Mouse (Mus musculus) right cerebral cortex, adult 18-20 months (tissue): Measurements from ENCODE around the gene Psmb9.
"Not testable (repeated sequence)": the region's sequence is repeated elsewhere in the genome, so short reads cannot be mapped to it uniquely, and the experiment has no call there.

ENCODE experiments used
- DNase-seq: peaks from one replicate; pipeline ENCODE4 v3.0.0; 2022; ENCODE audit warnings: mixed read lengths

The Psmb9 gene

DNA sequence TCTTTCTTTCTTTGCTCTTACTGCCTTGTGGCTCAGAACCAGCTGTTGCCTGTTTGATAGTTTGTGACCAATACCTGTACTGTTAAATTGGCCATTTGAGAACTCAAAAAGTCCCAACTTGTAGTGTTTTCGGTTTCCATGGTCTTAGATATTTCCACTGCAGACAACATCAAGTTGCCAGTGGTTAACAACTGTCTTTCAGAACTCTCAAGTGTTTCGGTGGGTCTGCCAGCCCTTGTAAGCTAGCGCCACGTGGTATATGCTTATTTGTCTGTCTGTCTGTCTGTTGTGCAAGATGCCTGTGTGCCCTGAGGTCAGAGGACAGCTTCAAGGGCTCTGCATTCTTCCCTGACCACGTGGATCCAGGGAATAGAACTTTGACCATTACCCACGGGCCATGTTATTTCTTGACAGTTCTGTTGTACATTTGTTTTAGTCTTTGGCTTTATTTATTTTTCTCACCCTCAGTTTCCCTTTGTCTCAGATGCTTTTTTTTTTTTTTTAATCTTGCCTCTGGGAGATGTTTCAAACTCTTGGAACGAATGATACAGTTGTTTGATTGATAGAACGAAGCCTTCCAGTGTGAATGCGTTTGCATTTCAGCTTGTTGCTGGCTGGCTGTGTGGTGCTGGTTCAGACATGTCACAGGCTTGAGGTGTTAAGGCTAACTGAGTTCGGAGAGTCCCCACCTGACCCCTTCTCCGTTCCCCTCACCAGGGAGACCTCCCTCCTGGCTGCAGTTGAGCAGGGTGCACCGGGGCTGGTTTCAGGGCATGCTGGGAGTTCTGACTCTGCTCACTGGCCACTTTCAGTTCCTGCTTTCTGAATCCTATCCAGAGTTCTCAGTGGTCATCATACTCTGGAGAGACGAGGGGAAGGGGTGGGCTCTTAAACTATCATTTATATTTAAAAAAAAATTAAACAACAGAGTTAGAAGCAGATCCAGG is 7.4 kb downstream of the Psmb9 start:
- DNase-seq, result no peak

DNA sequence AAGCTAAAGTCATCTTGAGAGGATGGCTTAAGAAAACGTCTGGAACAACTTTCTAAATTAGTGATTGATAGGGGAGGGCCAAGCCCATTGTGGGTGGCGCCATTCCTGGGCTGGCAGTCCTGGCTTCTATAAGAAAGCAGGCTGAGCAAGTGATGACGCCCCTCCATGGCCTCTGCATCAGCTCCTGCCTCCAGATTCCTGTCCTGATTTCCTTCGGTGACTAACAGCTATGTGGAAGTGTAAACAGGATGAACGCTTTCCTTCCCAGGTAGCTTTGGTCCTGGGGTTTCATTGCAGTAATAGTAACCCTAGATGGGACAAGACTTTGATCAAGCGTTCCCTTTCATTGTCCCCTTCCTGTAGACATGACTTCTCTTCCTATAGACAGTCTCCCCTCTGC is 8.5 kb downstream of the Psmb9 start:
- no peak for DNase-seq

DNA sequence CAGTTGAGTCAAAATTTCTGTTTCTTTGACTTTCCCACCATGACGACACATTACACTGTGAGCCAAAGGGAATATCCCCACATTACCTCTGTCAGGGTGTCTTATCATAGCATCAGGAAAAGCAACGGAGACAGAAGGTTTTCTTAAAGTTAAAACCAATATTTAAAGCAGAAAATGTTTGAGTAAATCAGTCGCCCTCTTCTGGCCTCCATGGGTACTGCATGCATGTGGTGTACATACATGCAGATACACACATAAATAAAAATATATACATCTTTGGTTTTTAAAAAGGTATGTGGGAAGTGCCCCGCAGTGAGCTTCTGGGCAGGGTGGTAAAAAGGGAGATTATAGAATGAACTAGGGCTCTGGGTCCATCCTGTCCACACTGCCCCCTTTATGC is 10.4 kb downstream of the Psmb9 start:
- no peak for DNase-seq

DNA sequence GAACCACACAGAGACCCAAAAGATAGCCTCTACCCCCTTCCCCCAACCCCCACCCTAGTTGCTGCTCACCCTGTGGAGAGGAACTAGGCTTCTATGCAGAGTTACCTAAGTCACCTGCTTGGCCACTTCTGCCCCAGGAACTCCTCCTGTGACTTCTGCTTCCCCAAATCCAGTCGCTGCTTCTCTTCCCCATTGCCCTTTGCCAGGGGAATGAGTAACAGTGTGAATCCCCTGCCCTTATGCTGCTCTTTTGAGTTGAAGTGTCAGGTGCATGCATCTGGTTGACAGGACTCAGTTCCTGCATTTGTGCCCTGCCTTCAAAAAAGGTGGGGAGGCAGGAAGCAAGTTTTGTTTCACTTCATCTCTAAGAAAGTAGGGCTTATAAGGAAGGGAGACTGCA is 13.5 kb downstream of the Psmb9 start:
- DNase-seq, result no peak

DNA sequence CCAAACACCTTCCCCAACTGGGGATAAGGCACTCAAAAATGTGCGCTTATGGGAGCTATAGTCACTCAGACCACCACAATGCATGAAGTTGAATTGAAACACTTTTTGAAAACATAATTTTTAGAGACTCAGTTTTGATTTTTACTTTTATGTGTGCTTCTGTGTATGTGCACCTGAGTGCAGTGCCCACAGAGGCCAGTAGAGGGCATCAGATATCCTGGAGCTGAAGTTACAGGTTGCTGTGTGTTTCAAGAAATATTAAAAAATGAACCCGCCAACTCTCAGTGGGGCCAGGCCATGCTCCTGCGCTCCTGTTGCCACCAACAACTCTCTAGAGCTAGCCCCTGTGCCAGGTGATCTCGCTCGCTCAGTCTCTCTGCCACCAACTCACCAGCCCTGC is 15.0 kb downstream of the Psmb9 start:
- no peak for DNase-seq

DNA sequence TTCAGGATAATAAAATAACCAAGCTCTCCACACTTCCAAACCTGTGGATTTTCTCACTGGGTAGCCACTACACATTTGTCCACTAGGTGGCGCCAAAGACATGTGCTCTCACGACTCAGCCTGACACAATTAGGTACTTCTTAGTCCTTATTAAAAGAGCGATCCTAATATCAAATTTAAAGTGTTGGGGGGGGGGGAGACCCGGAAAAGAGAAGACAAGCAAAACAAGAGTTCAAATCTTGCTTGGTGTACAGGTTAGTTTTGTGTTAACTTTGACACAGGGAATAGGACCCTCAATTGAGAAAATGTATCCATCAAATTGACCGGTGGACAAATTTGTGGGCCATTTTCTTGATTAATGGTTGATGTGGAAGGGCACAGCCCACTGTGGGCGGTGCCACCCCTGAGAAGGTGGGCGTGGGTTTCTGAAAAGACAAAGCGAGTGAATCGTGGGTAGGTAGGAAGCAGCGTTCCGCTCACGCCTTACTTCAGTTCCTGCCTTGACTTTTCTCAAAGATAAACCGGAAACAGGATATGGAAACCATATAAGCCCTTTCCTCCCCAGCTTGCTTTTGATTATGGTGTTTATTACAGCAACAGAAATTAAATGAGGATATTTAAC is 16.6 kb downstream of the Psmb9 start:
- DNase-seq, result peak; percentile 74

DNA sequence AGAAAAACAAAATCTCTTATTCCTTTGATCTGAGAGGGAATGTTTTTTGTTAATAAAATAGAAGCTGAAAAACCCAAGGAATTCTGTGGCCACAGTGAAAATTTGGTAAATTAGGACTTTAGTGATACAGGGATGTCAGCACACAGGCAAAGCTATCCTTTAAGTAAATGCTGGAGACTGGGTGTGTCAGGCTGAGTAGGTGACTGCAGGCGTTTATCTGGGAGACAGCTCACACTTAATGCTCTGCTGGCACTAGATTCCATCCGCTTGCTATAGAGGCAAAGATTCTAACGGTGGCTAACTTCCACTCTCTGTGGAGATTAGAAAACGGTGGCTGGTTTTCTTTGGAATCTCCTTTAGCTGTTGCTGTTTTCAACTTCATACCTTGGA is 17.1 kb downstream of the Psmb9 start:
- DNase-seq, result no peak

DNA sequence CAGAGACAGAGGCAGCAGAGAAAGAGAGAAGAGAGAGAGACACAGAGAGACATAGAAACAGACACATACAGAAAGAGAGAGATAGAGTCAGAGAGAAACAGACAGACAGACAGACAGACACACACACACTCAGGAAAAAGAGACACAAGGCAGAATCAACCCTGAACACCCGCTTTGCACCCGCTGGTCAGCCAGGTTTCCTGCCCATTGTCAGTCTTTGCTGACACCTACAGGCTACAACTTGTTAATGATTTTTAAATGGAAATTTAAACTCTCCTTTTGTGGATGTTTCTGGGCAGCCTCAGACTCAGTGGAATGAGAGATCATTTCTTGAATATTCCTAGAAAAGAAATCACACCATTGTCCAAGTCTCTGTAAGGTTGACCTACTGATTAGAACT is 18.3 kb downstream of the Psmb9 start:
- peak; percentile 15 for DNase-seq

DNA sequence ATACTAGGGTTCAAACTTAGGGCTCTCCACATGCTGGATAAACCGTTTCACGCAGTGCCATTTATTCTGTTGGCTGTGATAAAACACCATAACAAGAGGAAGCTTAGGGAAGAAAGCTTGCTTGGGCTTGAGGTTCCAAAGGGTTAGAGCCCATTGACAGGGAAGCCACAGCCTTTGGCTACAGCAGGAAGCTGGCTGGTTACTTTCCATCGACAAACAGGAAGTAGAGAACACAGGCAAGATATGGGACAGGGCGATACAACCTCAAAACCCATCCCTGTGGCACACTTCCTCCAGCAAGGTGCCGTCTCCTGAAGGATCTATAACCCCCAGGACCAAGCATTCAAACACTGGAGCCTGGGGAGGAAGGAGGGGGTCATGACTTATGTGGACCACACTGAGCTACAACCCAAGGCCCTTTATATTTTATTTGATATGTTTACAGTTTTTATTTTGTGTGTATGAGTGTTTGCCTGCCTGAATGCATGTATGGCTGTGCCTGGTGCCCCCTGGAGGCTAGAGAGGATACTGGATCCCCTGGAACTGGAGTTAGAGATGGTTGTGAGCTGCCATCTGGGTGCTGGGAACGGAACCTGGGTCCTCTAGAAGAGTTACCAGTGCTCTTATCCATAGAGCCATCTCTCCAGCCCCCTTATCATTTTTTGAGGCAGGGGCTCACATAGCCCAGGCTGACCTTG is 22.4 kb downstream of the Psmb9 start:
- no peak for DNase-seq

DNA sequence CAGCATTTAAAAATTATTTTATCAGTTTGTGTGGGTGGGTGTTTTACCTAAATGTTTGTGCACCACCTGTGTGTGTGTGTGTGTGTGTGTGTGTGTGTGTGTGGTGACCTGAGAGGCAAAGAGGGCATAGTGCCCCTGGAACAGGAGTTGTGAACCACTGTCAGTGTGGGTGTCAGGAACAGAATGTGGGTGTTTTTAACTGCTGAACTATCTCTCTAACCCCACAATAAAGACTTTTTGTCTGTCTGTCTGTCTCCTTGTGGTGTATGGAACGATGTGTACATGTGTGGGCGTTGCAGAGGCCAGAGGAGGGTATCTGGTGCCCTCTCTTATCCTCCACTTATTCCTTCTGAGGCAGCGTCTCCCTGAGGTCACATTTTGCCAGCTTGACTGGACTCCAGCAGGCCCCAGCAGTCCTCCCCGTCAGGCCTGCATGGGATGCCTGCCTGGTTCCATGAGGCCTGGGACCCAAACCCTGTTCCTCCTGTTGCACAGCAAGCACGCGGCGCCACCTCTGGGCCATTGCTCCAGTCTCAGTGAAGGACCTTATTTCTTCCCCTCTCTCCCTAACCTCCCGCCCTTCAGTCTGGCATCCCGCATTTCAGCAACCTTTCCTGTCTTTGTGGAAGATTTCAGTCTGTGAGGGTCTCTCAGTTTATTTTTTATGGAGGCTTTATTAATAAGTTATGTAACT is 23.2 kb downstream of the Psmb9 start:
- DNase-seq, result no peak

DNA sequence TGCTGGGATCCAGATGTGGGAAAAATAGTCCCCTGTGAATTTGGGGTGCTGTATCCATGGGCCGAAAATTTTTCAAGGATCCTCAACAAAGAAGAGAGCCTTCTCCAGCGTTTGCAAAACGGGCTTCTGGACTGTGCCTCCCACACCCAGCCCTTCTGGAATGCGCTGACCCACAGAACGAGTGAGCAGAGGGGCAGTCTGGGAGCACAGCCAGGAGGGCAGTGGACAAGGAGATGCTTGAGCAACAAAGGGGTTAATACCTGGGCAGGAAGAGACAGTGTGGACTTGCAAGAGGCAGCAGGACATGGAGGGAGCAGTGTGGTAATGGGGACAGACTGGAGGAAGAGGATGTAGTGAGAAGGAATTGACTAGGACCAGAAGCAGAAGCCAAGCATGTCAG is 32.0 kb downstream of the Psmb9 start:
- DNase-seq, result no peak

DNA sequence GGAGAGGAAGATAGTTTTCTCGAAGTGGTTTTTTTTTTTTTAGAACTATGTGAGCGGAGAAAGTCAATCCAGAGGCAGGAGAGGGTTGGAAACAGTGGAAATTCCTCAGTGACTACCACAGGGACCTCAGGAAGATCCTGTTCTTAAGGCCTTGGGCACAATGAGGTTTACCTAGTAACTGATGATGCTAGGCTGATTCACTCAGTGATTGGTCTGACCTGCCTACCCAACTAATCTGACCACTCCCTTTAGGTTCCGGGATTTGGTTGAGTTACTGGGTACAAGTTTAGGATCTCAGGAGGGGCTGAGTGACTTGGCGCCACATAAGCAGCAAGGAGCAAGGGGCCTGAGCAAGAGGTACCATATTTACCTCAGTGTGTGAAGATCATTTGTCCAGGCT is 34.6 kb downstream of the Psmb9 start, which contains the start of gene H2-DMb1:
H2-DMb1 (plus strand) TSS at position 150 of the 400 bp plus-strand sequence.
- DNase-seq, result peak; percentile 41

DNA sequence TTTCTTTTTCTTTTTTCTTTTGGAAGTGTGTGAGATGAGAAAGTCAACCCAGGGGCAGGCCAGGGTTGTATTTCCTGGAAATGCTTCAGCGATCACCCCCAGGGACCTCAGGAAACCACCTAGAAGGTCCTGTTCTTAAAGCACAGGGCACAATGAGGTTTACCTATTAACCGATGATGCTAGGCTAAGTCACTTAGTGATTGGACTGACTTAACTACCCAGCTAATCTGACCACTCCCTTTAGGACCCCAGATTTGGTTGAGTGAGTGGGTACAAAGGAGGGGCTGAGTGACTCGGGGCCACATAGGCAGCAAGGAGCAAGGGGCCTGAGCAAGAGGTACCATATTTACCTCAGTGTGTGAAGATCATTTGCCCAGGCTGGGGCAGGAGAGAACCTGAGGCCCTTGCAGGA is 42.6 kb downstream of the Psmb9 start:
- no peak for DNase-seq

DNA sequence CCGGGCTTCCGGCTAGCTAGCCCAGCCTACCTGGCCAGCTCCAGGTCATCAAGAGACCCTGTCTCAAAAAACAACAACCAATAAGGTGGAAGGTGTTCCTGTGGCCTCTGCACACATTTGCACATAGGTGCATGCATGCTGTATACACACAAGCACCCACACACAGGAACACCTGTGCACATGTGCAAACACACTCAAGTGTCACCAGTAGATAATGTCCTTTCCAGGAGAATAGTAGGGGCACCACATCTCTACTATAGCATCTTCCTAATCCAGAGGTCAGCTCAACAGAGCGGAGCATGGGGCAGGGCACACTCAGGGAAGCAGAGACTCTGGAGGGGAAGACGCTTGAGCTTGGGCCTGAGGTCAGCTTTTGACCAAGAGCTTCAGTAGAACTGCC is 43.3 kb downstream of the Psmb9 start:
- DNase-seq, result not testable (repeated sequence)

DNA sequence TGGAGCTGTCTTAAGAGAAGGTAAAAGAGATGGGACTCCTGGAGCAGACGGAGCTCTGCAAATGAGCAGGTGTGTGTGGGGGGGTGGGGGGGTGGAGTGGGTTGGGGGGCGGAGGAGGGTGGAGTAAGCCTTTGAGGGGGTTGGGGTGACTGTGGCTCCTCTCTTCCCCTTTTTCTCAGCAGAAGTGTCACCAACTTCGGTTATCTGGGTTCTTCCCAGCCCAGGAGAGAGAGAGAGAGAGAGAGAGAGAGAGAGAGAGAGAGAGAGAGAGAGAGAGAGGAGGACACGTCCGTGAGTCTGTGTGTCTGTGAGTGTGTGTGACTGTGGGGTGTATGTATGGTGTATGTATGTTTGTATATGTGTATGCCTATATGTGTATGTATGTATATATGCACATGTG is 44.1 kb downstream of the Psmb9 start:
- DNase-seq, result no peak

DNA sequence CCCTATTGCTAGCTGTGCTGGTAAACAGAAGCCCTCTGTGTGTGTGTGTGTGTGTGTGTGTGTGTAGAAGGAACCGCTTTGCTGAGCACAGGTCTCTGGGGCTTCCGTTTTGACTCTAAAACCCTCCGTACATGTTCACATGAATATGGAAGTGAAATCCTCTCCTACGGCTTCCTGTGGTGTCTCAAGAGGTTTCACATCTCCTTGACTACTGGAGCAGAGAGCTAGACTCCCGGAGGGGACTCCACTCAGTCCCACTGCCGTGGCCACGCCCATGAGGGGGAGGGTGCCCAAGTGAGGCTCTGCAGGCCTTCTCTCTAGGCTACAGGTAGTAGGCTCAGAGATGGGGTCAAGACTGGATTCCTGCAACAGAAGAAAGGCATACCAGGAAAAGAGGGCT is 44.5 kb downstream of the Psmb9 start, which contains the start of gene H2-DMb2:
H2-DMb2 (plus strand) TSS at position 275 of the 400 bp plus-strand sequence.
- DNase-seq, result no peak

DNA sequence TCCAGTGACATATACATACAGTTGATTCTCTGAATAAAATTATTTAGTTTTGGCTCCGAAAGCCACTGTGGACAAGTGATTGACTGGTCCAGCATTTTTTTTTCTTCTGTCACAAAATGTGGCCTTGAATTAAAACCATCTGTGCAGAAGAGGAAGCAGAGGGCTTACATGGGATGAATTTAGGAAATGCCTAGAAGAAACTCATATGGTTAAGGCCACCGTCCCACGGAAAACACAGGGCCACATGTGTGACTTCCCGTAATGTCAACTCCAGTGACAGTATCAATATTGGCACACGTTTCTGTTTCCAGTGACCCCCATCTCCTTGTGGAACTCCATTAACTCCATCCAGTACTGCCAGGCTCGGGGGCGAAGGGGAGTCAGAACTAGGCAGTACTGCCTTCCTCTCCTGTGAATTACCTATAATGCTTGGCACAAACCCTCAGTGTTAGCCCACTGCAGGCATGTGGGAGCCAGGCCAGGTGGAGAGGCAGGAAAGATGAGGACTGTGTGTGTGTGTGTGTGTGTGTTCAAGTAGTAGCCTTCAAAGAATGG is 45.0 kb downstream of the Psmb9 start:
- DNase-seq, result no peak

DNA sequence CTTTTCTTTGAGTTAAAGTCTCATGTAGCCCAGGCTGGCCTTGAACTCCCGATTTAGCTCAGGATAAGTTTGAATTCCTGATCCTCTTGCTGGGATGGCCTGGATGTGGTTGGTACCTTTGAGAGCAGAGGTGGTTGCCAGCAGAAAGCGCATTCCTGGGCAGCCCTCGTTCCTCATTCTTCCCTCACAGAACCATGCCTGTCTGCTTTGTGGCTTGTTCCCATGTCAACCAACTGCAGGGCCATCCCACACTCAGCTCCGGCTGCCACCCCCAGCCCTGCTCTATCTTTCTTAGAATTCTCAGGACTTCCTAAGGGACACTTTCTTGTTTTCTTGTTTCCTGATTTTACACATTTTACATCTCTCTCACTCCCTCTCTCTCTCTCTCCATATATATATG is 46.1 kb downstream of the Psmb9 start:
- peak; percentile 50 for DNase-seq

DNA sequence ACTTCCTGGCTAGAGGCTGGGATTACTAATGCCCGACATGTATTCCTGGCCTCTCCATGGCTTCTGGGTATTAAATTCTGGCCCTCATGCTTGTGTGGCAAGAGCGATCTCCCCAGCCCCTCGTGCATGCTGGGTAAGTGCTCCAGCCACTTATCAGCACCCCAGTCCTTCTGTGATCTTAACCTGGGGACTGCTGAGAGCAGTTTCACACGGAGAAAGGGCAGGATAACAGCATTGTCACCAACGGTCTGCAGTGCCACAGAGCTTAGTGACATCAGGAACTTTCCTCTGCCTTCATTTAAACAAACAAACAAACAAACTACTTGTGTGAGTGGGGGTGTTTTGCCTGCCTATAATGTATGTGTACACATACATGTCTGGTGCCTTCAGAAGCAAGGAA is 47.3 kb downstream of the Psmb9 start:
- DNase-seq, result no peak

DNA sequence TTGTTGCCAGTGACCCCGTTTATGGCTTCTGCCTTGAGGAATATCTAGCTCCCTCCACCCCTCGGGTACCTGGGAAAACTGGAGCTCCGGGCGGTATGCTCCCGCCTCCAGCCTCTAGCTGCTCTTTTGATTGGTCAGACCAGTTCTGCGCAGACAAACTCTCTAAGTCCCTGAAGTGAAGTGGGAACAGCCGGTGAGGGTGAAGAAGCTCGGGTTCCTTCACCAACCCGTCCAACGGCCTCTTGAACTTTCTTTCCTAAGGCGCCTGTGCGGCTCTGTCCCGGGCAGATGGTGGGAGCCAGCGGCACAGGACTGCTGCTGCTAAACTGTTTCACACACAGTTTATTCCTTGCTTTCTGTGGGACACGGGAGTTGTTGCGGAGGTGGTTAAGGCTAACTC is 48.1 kb downstream of the Psmb9 start:
- no peak for DNase-seq

DNA sequence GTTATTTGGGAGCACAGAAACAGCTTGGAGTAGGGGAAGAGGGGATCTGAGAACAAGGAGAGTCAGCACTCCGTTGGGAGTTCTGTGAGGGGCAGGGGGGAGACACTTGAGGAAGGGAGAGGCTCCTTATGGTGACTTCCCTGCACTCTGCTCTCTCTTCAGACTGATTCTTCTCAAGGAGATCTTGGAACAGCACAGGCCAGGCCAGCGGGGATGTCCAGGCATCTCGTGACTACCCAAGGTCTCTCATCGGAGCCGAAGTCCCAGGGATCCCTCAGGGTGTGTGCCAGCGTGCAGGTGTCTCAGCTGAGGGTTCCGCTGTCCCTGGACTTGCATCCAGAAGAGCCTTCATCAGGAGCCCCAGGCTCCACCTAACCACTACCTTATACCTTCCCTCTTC is 48.9 kb downstream of the Psmb9 start:
- DNase-seq, result no peak

DNA sequence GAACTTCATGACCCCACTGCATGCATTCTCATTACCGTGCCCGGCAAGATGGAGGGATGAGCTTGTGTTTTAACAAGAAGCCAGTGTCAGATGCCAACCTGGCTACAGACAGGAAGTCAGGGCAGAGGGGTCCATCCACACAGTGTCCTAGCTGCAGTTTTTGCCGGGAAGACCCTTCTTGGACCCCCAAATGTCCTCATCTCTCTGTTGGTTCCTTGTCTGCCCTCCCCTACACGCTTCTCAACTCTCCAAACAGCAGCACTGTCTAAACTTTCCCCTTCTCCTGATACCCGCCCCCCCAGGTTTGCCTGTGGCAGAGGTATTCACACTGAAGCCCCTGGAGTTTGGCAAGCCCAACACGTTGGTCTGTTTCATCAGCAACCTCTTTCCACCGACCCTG is 50.0 kb downstream of the Psmb9 start:
- no peak for DNase-seq
